Mouse (Mus musculus): ENCODE measurements around the gene Trim44.

- TF ChIP-seq CTCF (IDR thresholded peaks at IDR 0.05; ENCODE audit: borderline replicate concordance, control insufficient read depth, extremely low read depth, insufficient read depth, low read length, poor library complexity): peak; percentile 46; the same call in 1 of the 2 replicates
- no peak for TF ChIP-seq POLR2A (IDR thresholded peaks at IDR 0.05; ENCODE audit: control insufficient read depth, extremely low read depth, insufficient read depth, low read length, poor library complexity)
Measured at GRCm38 (mm10) chr2:102399864-102400604, 7.6 kb downstream of the Trim44 start.
